Mouse (Mus musculus) forebrain, embryonic 15.5 days (tissue): ENCODE measurements around the gene Get4. TPM values are rescaled to one million over a fixed set of nuclear protein-coding genes. Genes with fewer than 3 reads are reported as not detected.

Experiments
- ATAC-seq: fragments of 200-750 bp; cut with Nextera tagmentation; replicated peaks from 2 replicates; pipeline ENCODE4 v1.8.0; 2017; ENCODE audit warnings: mild to moderate bottlenecking, moderate TSS enrichment, moderate library complexity
- H3K27ac ChIP-seq: fragments of 300-500 bp; sonication (generic); replicated peaks from 2 replicates; pipeline ENCODE4 v1.5.1; 2015; ENCODE audit warnings: mild to moderate bottlenecking, inconsistent platforms
- H3K27me3 ChIP-seq: fragments of 300-500 bp; sonication (generic); 2 replicates; pipeline ENCODE4 v1.6.1; 2015; ENCODE audit warnings: inconsistent platforms
- H3K36me3 ChIP-seq: fragments of 300-500 bp; sonication (generic); 2 replicates; pipeline ENCODE4 v1.6.1; 2015; ENCODE audit warnings: mild to moderate bottlenecking, inconsistent platforms
- H3K4me1 ChIP-seq: fragments of 300-500 bp; sonication (generic); 2 replicates; pipeline ENCODE4 v1.6.1; 2015; ENCODE audit warnings: inconsistent platforms
- H3K4me2 ChIP-seq: fragments of 300-500 bp; sonication (generic); replicated peaks from 2 replicates; pipeline ENCODE4 v1.6.1; 2015; ENCODE audit warnings: mild to moderate bottlenecking, inconsistent platforms
- H3K4me3 ChIP-seq: fragments of 300-500 bp; sonication (generic); 2 replicates; pipeline ENCODE4 v1.5.1; 2015; ENCODE audit warnings: mild to moderate bottlenecking, inconsistent platforms
- H3K9ac ChIP-seq: fragments of 300-500 bp; sonication (generic); replicated peaks from 2 replicates; pipeline ENCODE4 v1.6.1; 2015; ENCODE audit warnings: mild to moderate bottlenecking, inconsistent platforms
- H3K9me3 ChIP-seq: fragments of 300-500 bp; sonication (generic); 2 replicates; pipeline ENCODE4 v1.6.1; 2016; ENCODE audit warnings: inconsistent platforms
- WGBS: fragments of 180-500 bp; shearing (Covaris S2); methylation state at CpG from one replicate; pipeline ENCODE4 v1.1.7; 2015; ENCODE audit warnings: mixed read lengths; 5-methylcytosine and 5-hydroxymethylcytosine counted together
- polyA plus RNA-seq: library from polyadenylated mRNA; unstranded; fragments of >200 nt; fragmentation: Nextera tagmentation; extraction: Ambion mirVana; gene quantifications from 2 replicates; pipeline ENCODE4 v1.2.1, GENCODE M21; 2015

Get4 gene
- polyA plus RNA-seq, 1 experiment from 2014 or later: 133 TPM

DNA sequence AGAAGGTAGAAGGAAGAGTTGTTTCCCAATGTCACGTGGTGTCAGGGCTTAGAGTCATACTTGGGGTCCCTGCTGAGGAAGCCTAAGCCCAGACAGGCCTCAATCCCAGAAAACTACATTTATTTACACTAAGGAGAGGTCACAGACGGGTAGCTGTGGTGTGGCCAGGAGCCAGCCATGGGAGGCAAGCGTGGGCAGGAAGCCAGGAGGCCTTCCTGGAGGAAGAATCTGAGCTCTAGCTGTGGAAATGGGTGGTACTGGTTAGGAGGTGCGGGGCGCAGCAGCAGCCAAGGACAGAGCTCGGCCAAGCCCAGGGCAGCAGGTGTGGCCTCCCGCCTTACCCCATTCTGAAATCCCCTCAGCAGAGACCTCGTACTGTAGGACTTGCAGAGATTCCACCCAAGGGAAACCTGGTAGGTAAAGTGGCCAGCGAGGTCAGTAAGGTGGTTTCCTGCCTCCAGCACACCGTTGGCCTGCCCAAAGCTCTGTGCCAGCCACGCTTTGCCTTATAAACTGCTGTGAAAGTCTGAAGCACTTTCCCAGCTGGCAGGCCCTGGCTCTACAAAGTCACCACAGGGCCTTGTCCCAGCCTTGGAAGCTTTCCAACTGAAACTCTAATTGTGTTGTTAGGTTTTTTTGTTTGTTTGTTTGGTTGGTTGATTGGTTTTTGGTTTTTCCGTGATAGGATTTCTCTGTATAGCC lies 63.0 kb downstream of the Get4 start:
- Histone ChIP-seq H3K27ac (no peak overlapping the region), H3K27me3 (no peaks in the 10 kb centered on the region), H3K4me1 (no peaks in the 10 kb centered on the region), H3K36me3 (no peaks in the 10 kb centered on the region), H3K9me3 (no peaks in the 10 kb centered on the region; the same call in 1 of the 2 replicates), H3K4me3 (no peak overlapping the region), H3K4me2 (no peak overlapping the region), H3K9ac (no peak overlapping the region)
- WGBS: 84% methylated on average over 12 of the region's 12 CpGs
- ATAC-seq: no peak

- H3K4me3 ChIP-seq: no peak overlapping the region
- 79% methylated on average over 6 of the region's 6 CpGs for WGBS
- H3K9me3 ChIP-seq: no peaks in the 10 kb centered on the region
- H3K27ac ChIP-seq: no peak overlapping the region
- H3K9ac ChIP-seq: no peak overlapping the region
- no peak overlapping the region for H3K4me2 ChIP-seq
- ATAC-seq: no peak
- no peaks in the 10 kb centered on the region for H3K4me1 ChIP-seq
- H3K27me3 ChIP-seq: no peaks in the 10 kb centered on the region
- H3K36me3 ChIP-seq: no peaks in the 10 kb centered on the region
Observed at GRCm38 (mm10) chr5:139316982-139317675, 65.0 kb downstream of the Get4 start.

DNA sequence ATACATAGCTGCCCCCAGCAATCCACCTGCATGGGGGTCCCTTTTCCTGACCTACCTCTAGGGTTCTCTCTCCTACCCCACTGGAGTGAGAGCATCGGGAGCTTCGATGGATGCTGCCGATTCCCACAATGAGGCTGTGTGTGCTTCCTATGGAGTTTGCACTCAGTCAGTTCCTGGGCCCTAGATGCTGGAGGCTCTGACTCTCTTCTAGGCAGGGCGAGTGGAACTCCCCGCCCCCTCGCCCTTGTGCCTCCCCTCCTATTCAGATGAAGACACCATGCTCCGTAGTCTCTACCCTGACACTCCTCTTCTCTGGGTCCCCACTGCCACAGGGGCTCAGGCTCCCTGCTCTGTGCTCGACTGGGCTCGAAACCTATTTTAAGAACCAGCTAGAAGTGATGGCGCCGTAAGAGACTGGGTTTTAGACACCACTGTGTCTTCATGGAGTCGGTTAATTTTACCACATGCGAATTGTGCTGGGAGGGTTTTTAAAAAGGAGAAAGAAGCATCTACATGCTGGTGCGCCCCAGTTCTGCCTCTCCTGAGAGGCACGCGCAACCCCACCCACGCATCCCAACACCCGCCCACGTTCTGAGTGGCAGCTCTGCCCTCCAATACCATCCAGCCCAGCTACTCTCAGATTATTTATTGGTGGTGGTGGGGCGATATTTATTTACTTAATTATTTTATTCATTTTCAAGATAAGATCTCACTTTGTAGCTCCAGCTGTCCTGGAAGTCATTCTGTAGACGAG lies 65.8 kb downstream of the Get4 start:
- no peak overlapping the region for H3K9ac ChIP-seq
- H3K4me2 ChIP-seq: no peak overlapping the region
- no peaks in the 10 kb centered on the region for H3K9me3 ChIP-seq
- peaks cover 5% of the 10 kb centered on the region; the same call in 1 of the 2 replicates for H3K27me3 ChIP-seq
- no peak for ATAC-seq
- 68% methylated on average over 21 of the region's 21 CpGs for WGBS
- no peak overlapping the region for H3K27ac ChIP-seq
- H3K4me3 ChIP-seq: no peak overlapping the region
- H3K4me1 ChIP-seq: no peaks in the 10 kb centered on the region
- no peaks in the 10 kb centered on the region for H3K36me3 ChIP-seq

Other genes starting within 250 kb of the Get4 start
- gene Prkar1b, start 102.3 kb upstream of the Get4 start, polyA plus RNA-seq: 171 and 193 TPM in 2 replicates
- gene Dnaaf5, start 102.1 kb upstream of the Get4 start, polyA plus RNA-seq: 3.2 and 3.9 TPM in 2 replicates
- gene Sun1, start 51.7 kb upstream of the Get4 start, polyA plus RNA-seq: 51.5 and 54.3 TPM in 2 replicates
- gene Adap1, start 73.3 kb downstream of the Get4 start, polyA plus RNA-seq: 37.0 and 38.7 TPM in 2 replicates
- 104 and 113 TPM in 2 replicates for gene Cox19, start 99.1 kb downstream of the Get4 start, polyA plus RNA-seq
- not detected in 2 replicates for gene Cyp2w1, start 100.3 kb downstream of the Get4 start, polyA plus RNA-seq
- 1.3 and 1.5 TPM in 2 replicates for gene Gpr146, start 125.4 kb downstream of the Get4 start, polyA plus RNA-seq
- 0.13 and 0.20 TPM in 2 replicates for gene C130050O18Rik, start 153.0 kb downstream of the Get4 start, polyA plus RNA-seq
- 7.3 and 8.2 TPM in 2 replicates for gene Gper1, start 170.8 kb downstream of the Get4 start, polyA plus RNA-seq
- gene 3110082I17Rik, start 208.2 kb downstream of the Get4 start, polyA plus RNA-seq: 20.4 and 21.0 TPM in 2 replicates
- 14.2 and 17.5 TPM in 2 replicates for gene Zfand2a, start 232.2 kb downstream of the Get4 start, polyA plus RNA-seq